Mouse (Mus musculus) cerebellum, postnatal 10 days (tissue): Measurements from ENCODE around the gene 6430550D23Rik.

Experiments used
- DNase-seq, 2 experiments: peaks; one replicate each; pipeline ENCODE4 v3.0.0; 2021; ENCODE audit warnings: mixed read lengths in 2 of 2

6430550D23Rik gene

GRCm38 (mm10) chr2:156007888-156008532 lies at the start of gene 6430550D23Rik, which contains the start of gene Ergic3:
TSS of gene 6430550D23Rik (minus strand) at chr2:156007977.
TSS of gene Ergic3 (plus strand) at chr2:156008045.
- peak; percentile 99 for DNase-seq

DNA sequence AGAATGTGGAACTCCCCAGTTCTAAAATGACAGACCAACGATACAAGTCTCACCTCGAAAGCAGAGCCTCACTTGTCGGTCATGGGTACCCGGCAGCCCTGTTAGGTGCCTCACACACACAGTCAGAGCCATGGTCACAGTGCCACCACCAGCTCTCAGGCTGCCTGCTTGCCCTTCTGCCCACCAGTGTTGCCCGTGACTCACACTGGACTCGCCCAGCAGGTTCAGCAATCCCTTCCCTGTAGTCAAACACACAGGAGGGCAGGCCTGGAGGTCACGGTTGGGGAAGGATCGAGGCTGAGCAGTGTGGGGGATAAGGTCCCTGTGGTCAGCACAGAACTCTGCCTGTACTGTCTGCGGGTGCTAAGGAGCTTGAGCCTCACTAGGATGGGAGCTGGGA lies 45.0 kb upstream of the 6430550D23Rik start, which contains the start of gene Fer1l4:
Gene Fer1l4 (minus strand): TSS at position 132 of the 400 bp plus-strand sequence.
- DNase-seq: no peak

DNA sequence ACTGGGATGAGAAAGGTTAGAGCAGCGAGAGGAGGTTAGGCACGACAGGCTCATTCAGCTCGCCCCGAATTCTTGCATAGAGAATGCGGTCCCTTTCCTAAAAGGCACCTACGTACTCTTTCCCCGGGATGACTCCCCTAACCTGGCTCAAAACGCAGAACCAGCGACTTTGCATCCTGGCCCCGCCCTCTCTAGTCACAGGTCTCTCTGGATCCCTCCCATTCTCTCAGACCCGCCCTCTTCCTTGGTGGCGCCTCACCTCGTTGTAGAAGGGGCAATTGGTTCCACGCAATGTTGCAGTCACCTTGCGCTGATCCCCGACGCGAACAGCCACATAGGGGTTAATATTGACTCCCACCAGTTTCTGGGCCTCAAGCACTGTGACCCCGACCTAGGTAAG lies 40.2 kb upstream of the 6430550D23Rik start:
- DNase-seq: no peak

DNA sequence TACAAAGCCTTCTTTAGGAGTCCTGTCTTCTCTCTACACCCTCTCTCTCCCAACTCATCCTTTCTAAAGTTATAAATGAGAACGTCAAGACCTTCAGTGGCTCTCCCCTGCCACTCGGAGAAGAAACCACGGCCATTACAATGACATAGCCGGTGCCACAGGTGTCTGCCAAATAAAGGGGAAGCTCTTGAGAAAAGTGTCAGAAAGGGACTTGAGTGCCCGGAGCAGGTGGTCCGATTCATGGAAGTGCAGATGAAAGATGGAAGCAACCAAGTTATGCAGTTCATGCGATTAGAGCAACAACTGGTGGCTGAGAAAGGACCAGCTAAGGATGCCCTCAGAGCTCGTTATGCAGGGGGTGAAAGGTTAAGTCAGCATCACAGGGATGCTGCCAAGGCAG lies 35.1 kb upstream of the 6430550D23Rik start:
- DNase-seq: no peak

GRCm38 (mm10) chr2:156039390-156039789 lies 31.6 kb upstream of the 6430550D23Rik start:
- no peak for DNase-seq

- DNase-seq: no peak
Measured at GRCm38 (mm10) chr2:156025482-156025881, 17.7 kb upstream of the 6430550D23Rik start.

DNA sequence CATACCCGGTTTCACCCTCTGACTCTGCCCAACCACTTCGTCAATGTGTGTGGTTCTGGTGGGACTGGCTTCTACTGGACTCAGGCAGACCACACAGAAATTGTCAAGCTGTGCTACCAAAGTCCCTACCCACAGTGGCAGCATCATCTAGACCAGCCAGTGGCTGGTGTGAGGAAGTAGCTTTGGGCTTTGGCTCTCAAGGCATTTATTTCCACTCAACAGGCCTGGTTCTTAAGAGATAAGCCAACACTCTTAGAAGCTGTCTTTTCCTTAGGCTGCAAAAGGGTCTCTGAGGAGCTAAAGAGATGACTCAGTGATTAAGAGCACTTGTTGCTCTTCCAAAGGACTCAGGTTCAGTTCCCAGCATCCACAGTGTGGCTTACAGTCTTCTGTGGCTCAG lies 14.0 kb upstream of the 6430550D23Rik start:
- no peak for DNase-seq

DNA sequence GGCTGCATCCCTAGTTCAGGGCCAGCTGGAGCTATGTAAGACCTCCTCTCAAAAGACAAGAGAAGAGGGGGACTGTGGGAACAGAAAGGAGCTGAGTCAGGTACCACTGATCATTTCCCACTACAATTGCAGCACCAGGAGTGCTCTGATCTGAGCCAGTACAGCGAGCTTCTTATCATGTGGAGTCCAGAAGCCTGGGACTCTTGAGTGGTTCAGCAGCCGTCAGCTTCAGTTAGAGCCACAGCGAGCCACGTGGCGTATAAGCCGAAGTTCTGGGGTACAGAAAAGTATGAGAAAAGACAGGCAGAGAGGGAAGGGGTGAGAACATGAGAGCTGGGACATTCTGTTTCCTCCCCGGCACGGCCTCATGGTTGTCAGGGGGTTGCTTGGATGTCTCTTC lies 13.4 kb upstream of the 6430550D23Rik start:
- DNase-seq: no peak

DNA sequence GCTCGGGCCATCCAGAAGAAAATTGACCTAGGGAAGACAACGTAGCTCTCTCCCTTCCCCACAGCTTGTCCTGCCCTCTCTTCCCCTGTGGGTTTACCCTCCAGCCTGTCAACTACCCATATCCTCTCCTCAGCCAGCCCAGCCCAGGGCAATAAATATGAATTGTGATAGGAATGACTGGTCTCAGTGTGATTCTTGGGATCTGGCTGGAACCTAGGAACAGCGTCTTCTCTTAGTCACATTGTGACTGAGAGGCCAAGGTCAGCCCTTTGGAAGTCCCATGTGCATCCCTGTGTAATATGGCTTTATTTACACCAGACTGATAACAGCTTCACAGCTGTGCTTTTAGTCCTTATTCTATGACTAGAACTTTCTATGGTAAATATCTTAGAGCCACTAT lies 10.3 kb upstream of the 6430550D23Rik start:
- DNase-seq: no peak

GRCm38 (mm10) chr2:156005393-156005792 lies 2.4 kb downstream of the 6430550D23Rik start:
- peak; percentile 40 to 52 for DNase-seq

- DNase-seq: peak; percentile 98 to 99
Measured at GRCm38 (mm10) chr2:155991863-155992321, 15.9 kb downstream of the 6430550D23Rik start.

DNA sequence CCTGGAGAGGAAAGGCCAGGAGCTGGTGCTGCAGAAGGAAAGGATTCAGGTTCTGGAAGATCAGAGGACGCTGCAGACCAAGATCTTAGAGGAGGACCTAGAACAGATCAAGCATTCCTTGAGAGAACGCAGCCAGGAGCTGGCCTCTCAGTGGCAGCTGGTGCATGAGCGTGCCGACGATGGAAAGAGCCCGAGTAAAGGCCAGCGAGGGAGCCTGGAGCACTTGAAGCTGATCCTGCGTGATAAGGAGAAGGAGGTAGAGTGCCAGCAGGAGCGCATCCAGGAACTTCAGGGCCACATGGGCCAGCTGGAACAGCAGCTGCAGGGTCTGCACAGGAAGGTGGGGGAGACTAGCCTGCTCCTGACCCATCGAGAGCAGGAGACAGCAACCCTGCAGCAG lies 16.6 kb downstream of the 6430550D23Rik start:
- peak; percentile 73 to 74 for DNase-seq

DNA sequence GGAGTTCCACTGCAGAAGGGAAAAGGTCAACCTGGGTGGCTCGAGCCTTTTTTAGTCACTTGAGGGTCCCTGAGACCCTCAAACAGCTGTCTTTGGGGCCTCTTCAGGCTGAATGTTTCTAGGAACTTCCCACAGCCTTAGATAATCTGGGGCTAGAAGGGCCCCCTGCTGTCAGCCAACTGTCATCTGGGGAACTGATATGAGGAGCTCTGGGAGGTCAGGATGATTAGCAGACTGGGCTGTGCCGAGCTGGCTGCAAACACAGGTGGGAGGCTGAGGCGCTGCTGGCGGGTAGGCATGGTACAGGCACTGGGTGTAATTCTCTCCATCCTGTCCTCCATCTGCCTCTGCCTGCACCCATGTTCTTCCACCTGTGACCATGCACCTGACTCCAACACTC lies 18.7 kb downstream of the 6430550D23Rik start:
- DNase-seq: peak; percentile 60 to 71

- DNase-seq: no peak
Measured at GRCm38 (mm10) chr2:155987131-155987530, 20.6 kb downstream of the 6430550D23Rik start.

- no peak for DNase-seq
Measured at GRCm38 (mm10) chr2:155985776-155986175, 22.0 kb downstream of the 6430550D23Rik start.

- DNase-seq: no peak
Measured at GRCm38 (mm10) chr2:155979328-155979991, 28.3 kb downstream of the 6430550D23Rik start.

- DNase-seq: no peak
Measured at GRCm38 (mm10) chr2:155974087-155974731, 33.6 kb downstream of the 6430550D23Rik start.

DNA sequence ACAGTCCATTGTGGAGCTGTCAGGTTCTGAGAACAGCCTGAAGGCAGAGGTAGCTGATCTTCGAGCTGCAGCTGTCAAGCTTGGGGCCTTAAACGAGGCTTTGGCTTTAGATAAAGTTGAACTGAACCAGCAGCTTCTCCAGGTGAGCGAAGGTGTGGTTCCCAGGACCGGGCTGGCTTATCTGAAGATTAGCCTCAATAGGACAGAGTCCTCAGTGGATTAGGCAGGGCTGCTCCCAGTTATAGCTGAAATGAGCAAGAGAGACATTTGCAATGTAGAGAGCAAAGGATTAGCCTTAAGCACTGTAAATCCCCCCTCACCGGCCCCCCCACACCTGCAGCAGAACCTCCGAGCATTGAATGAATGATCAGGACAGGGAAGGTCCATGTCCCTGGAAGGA lies 34.4 kb downstream of the 6430550D23Rik start:
- DNase-seq: no peak

DNA sequence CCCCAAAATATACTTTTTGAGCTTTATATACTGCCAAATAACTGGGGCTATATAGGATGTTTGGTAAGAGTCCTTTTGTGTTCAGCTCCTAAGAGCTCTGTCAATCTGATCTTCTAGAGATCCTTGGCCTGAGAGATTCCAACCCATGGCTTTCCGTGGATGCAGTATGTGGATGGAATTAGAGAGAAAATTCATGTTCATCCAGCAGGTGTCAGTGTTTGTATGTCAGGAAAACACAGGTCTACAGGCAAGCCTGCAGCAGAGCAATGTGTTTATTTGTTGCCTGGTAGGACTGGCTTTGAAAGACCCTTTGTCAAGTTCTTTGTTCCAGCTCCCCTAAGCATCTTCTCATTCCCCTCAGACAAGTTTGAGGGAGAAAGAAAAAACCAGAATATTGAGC lies 44.8 kb downstream of the 6430550D23Rik start:
- peak; percentile 65 to 80 for DNase-seq

- peak in 1 of 2 experiments; percentile 52 for DNase-seq
Measured at GRCm38 (mm10) chr2:155961862-155962261, 45.9 kb downstream of the 6430550D23Rik start.

DNA sequence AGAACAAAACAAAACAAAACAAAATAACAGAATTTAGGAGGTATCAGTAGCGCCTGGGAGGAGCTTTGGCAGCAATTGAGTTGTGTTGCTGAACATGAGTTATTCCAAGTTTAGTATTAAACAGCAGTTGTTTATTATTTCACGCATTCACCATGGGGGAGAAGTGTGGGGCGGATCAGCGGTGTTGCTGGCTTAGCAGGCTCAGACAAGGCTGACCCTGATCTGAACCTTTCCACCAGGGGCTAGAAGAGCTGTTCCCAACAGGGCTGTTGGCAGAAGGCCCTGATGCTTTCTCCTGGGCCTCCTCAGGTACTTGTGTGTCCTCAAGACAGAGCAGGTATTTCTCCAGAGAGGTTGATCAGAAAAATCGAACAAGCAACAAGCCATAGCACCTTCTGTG lies 47.8 kb downstream of the 6430550D23Rik start:
- no peak for DNase-seq

DNA sequence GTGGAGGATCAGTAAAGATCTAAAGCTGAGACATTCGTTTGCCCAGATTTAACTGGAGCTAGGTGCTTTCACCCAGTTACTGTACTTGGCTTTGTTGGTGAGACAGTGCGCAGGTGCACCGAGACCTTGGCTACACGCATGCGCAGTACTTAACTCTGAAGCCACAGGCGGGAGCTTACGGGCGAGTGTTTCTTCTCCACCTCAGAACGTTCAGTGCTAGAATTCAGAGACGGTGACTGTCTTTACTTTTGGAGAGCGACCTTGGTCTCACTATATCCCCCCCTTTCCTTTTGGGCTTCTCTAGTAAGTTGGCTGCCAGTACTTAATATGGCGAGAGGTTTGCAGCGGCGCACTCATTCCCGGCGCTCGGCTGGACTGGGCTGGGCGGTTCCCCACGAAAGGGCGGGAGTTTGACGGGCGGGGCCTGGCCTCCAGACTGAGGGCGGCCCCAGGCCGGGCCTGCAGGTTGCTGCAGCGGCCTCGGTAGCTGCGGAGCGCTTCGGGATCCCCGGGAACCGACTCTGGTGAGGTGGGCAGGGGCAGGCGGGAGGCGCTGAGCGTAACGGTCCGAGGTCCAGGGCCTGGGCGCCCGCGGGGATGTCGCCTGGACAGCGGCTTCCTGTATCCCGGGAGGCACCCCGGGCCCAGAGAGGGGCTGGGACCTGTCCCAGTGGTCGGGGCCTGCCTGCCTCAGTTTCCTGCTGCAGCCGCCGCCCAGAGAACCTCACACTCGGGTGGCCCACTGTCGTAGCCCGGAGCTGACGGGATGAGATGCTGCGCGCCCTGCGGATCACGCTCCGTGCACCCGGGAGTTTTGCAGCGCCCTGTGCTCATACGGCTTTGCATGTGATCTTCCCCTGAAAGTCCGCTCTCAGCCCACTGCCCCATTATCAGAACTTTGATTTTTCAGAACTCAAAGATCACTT lies 51.4 kb downstream of the 6430550D23Rik start, which contains the start of gene Cep250:
Gene Cep250 (plus strand): TSS at position 325 of the 926 bp plus-strand sequence.
- peak; percentile 93 to 96 for DNase-seq
